Comparison of ENCODE assay signal across 32 mouse cellular contexts in genomic region chr2:33292057-33292456, GRCm38 (mm10).
DNase-seq lines count a peak whose midpoint lies in the region; ATAC-seq and TF ChIP-seq lines count a peak whose summit lies in the region.
"Had no signal": no experiment of that assay in that cellular context is flagged by ENCODE, and none has a peak within 500 bp of the region (broad histone marks: within the 10 kb centered on the region; RNA-seq: fewer than 3 reads in every experiment).

No protein-coding gene starts in this region.

- DNase-seq in MEL (ENCODE audit: low read depth, low spot score), result peak; percentile 82
- peak; percentile 43 for DNase-seq in MEL-GATA-1-ER (ENCODE audit: extremely low read depth, low read depth)
- no peak for DNase-seq in liver, embryonic 13.5 days
- no peak for DNase-seq in adrenal gland, adult (ENCODE audit: inconsistent age in 2 of 2, low spot score in 1 of 2)
- no peak for DNase-seq in left cerebral cortex, postnatal 4 days
- DNase-seq in spleen, postnatal 36 days (ENCODE audit: low spot score in 2 of 2), result no peak
- DNase-seq: adrenal gland, postnatal 10 days; B cell, adult 2 months; cerebellum, adult 9-10 months; cerebellum, postnatal 36 days; gastrocnemius, postnatal 10 days; heart, postnatal 36 days; kidney, adult 11 months; kidney, postnatal 14 days; lung, adult 2 months; lung, postnatal 36 days; retina, postnatal 1 day; right cerebral cortex, postnatal 14 days; thymus, adult 2 months; thymus, postnatal 36 days had no signal

- H3K27ac ChIP-seq in MEL (ENCODE audit: control insufficient read depth, low read depth, low read length), result peak overlapping the region; percentile 82
- no peak overlapping the region for H3K27ac ChIP-seq in liver, embryonic 13.5 days
- H3K27ac ChIP-seq: embryonic facial prominence, embryonic 13.5 days; forebrain, embryonic 10.5 days; heart, embryonic 15.5 days; hindbrain, embryonic 12.5 days; hindbrain, postnatal 0 days; limb, embryonic 10.5 days; limb, embryonic 15.5 days; midbrain, embryonic 10.5 days; midbrain, embryonic 15.5 days; neural tube, embryonic 15.5 days had no signal

- TF ChIP-seq CTCF in MEL (IDR thresholded peaks at IDR 0.05 in 2 of 3, conservative IDR thresholded peaks at IDR 0.05 in 1 of 3; ENCODE audit: control insufficient read depth in 1 of 3, insufficient read depth in 1 of 3, low read depth in 2 of 3, low read length in 3 of 3, poor library complexity in 1 of 3, severe bottlenecking in 1 of 3), result no peak

- H3K4me1 ChIP-seq in MEL (ENCODE audit: control insufficient read depth in 1 of 2, insufficient read depth in 2 of 2, low read length in 2 of 2), result peaks cover 2 to 20% of the 10 kb centered on the region in 2 experiments; a peak in 3 of 4 replicates
- peaks cover 26% of the 10 kb centered on the region for H3K4me1 ChIP-seq in liver, embryonic 13.5 days (replicated peaks)
- H3K4me1 ChIP-seq: embryonic facial prominence, embryonic 13.5 days; forebrain, embryonic 10.5 days; limb, embryonic 10.5 days had no signal

- TF ChIP-seq EP300 in MEL (IDR thresholded peaks at IDR 0.05; ENCODE audit: low read depth in 1 of 2, low read length in 2 of 2), result peak; percentile 22 to 24; a peak in 1 of 4 replicates

- peak overlapping the region; percentile 43 to 65; a peak in 3 of 4 replicates for H3K4me3 ChIP-seq in MEL (ENCODE audit: control insufficient read depth in 1 of 2, insufficient read depth in 1 of 2, low read depth in 2 of 2, low read length in 2 of 2)
- H3K4me3 ChIP-seq in liver, embryonic 13.5 days (replicated peaks), result no peak overlapping the region
- H3K4me3 ChIP-seq: embryonic facial prominence, embryonic 13.5 days; forebrain, embryonic 10.5 days; heart, embryonic 15.5 days; hindbrain, embryonic 12.5 days; limb, embryonic 10.5 days; limb, embryonic 15.5 days; midbrain, embryonic 10.5 days; midbrain, embryonic 15.5 days; neural tube, embryonic 15.5 days had no signal

- peak overlapping the region; percentile 59 for H3K9ac ChIP-seq in MEL (ENCODE audit: control insufficient read depth, low read depth, low read length, poor library complexity, severe bottlenecking)
- no peak overlapping the region for H3K9ac ChIP-seq in liver, embryonic 13.5 days
- H3K9ac ChIP-seq: embryonic facial prominence, embryonic 13.5 days; heart, embryonic 15.5 days; hindbrain, embryonic 12.5 days; limb, embryonic 15.5 days; midbrain, embryonic 15.5 days; neural tube, embryonic 15.5 days had no signal

- no peaks in the 10 kb centered on the region for H3K9me3 ChIP-seq in MEL (replicated peaks; ENCODE audit: insufficient read depth, low read length)
- no peaks in the 10 kb centered on the region for H3K9me3 ChIP-seq in liver, embryonic 13.5 days (replicated peaks)
- H3K9me3 ChIP-seq: forebrain, embryonic 10.5 days; heart, embryonic 15.5 days; hindbrain, embryonic 12.5 days; limb, embryonic 10.5 days; limb, embryonic 15.5 days; midbrain, embryonic 10.5 days; neural tube, embryonic 15.5 days had no signal

- TF ChIP-seq RAD21 in MEL (IDR thresholded peaks at IDR 0.05; ENCODE audit: low read depth, low read length), result no peak

- WGBS in liver, embryonic 13.5 days (ENCODE audit: insufficient replicate concordance), result 29% methylated on average over 2 of the region's 2 CpGs

- H3K36me3 ChIP-seq in MEL (ENCODE audit: control insufficient read depth in 1 of 2, insufficient read depth in 2 of 2, low read length in 2 of 2), result peaks cover 0 to 4% of the 10 kb centered on the region in 2 experiments; a peak in 1 of 4 replicates
- no peaks in the 10 kb centered on the region for H3K36me3 ChIP-seq in liver, embryonic 13.5 days
- H3K36me3 ChIP-seq: embryonic facial prominence, embryonic 13.5 days; forebrain, embryonic 10.5 days; limb, embryonic 10.5 days; limb, embryonic 15.5 days had no signal

- H3K27me3 ChIP-seq in MEL (ENCODE audit: control insufficient read depth in 1 of 2, insufficient read depth in 2 of 2, low read length in 2 of 2), result no peaks in the 10 kb centered on the region
- no peaks in the 10 kb centered on the region for H3K27me3 ChIP-seq in liver, embryonic 13.5 days
- H3K27me3 ChIP-seq: embryonic facial prominence, embryonic 13.5 days; heart, embryonic 15.5 days; hindbrain, embryonic 12.5 days; limb, embryonic 15.5 days; midbrain, embryonic 15.5 days; neural tube, embryonic 15.5 days had no signal

- peak; percentile 55; the same call in 1 of the 2 replicates for ATAC-seq in liver, embryonic 13.5 days (ENCODE audit: low read depth)
- peak; percentile 87 for ATAC-seq in megakaryocyte-erythroid progenitor cell, adult 5-6 weeks (replicated peaks; ENCODE audit: low FRiP score, low TSS enrichment, poor library complexity, severe bottlenecking)
- ATAC-seq: forebrain, embryonic 16.5 days; midbrain, embryonic 15.5 days had no signal

- no peak overlapping the region for H3K4me2 ChIP-seq in liver, embryonic 13.5 days
- H3K4me2 ChIP-seq: embryonic facial prominence, embryonic 13.5 days; heart, embryonic 15.5 days; hindbrain, embryonic 12.5 days; limb, embryonic 15.5 days; midbrain, embryonic 15.5 days; neural tube, embryonic 15.5 days had no signal

- no peak for TF ChIP-seq POLR2A in MEL (IDR thresholded peaks at IDR 0.05; ENCODE audit: control insufficient read depth in 1 of 2, insufficient read depth in 1 of 2, low read depth in 1 of 2, low read length in 2 of 2, poor library complexity in 1 of 2)

- intact Hi-C loops in left cerebral cortex, postnatal 4 days (cut with DNase I), result no loop called here

- no peaks in the 10 kb centered on the region for H3K79me2 ChIP-seq in MEL (ENCODE audit: control insufficient read depth, insufficient read depth, low read length, poor library complexity)

TF ChIP-seq in MEL, 35 proteins besides CTCF, POLR2A, EP300 and RAD21:
- TF ChIP-seq KAT2A (conservative IDR thresholded peaks at IDR 0.05; ENCODE audit: low read depth, low read length), result no peak
- TF ChIP-seq MAFK (IDR thresholded peaks at IDR 0.05; ENCODE audit: borderline replicate concordance, low read depth, low read length), result no peak
- peak; percentile 20; the same call in 1 of the 2 replicates for TF ChIP-seq SIN3A (IDR thresholded peaks at IDR 0.05; ENCODE audit: low read length)
- TF ChIP-seq HCFC1 (IDR thresholded peaks at IDR 0.05; ENCODE audit: low read depth, low read length), result no peak
- TF ChIP-seq USF1 (IDR thresholded peaks at IDR 0.05; ENCODE audit: low read depth, low read length), result no peak
- peak; percentile 52; the same call in 1 of the 2 replicates for TF ChIP-seq GATA1 (IDR thresholded peaks at IDR 0.05; ENCODE audit: low read depth, low read length)
- TF ChIP-seq RCOR1 (IDR thresholded peaks at IDR 0.05; ENCODE audit: low read depth, low read length), result peak; percentile 59; the same call in 1 of the 2 replicates
- TF ChIP-seq GABPA (IDR thresholded peaks at IDR 0.05; ENCODE audit: low read depth, low read length), result no peak

Comparison
In these comparisons a context has a peak if more than half of its experiments do, and no peak if none do; other contexts are left out.
1. DNase-seq: peak in MEL (single experiment) and MEL-GATA-1-ER (single experiment); none in liver, embryonic 13.5 days (single experiment), adrenal gland, adult (0 of 2), left cerebral cortex, postnatal 4 days (single experiment) and spleen, postnatal 36 days (0 of 2).